Mouse (Mus musculus) testis, adult 2 months (tissue): Measurements from ENCODE around the gene Pgap3.

Experiments used
- CTCF ChIP-seq: fragments of 200-500 bp; IDR thresholded peaks from 2 replicates; pipeline ENCODE4 v1.5.1; 2012; ENCODE audit warnings: low read depth, mild to moderate bottlenecking, inconsistent platforms, low read length, moderate library complexity; ENCODE audit not compliant: control insufficient read depth, insufficient read depth, insufficient replicate concordance
- POLR2A ChIP-seq: fragments of 200-500 bp; IDR thresholded peaks from 2 replicates; pipeline ENCODE4 v1.6.1; 2012; ENCODE audit warnings: low read depth, mild to moderate bottlenecking, inconsistent platforms, low read length, moderate library complexity; ENCODE audit not compliant: control insufficient read depth

GRCm38 (mm10) chr11:98370588-98370987, 29.7 kb downstream of the Pgap3 start:
- no peak for TF ChIP-seq POLR2A
- TF ChIP-seq CTCF: no peak
